ENCODE assay signal across 23 mouse cellular contexts in genomic region chr16:56798873-56799272, GRCm38 (mm10). TPM values are rescaled to one million over a fixed set of nuclear protein-coding genes. Genes with fewer than 3 reads are reported as not detected.
"Had no signal": no experiment of that assay in that cellular context is flagged by ENCODE, and none has a peak within 500 bp of the region (broad histone marks: within the 10 kb centered on the region; RNA-seq: fewer than 3 reads in every experiment).

No protein-coding gene starts in this region.

- H3K4me3 ChIP-seq: intestine, embryonic 15.5 days; layer of hippocampus, adult 2 months; limb, embryonic 12.5 days; lung, embryonic 15.5 days; midbrain, embryonic 10.5 days; midbrain, embryonic 15.5 days; neural tube, embryonic 12.5 days; stomach, embryonic 15.5 days had no signal

- H3K4me2 ChIP-seq: intestine, embryonic 15.5 days; limb, embryonic 12.5 days; lung, embryonic 15.5 days; midbrain, embryonic 15.5 days; neural tube, embryonic 12.5 days; stomach, embryonic 15.5 days had no signal

- H3K36me3 ChIP-seq: intestine, embryonic 15.5 days; limb, embryonic 12.5 days; lung, embryonic 15.5 days; midbrain, embryonic 10.5 days; midbrain, embryonic 15.5 days; neural tube, embryonic 12.5 days; stomach, embryonic 15.5 days had no signal

- H3K9me3 ChIP-seq: intestine, embryonic 15.5 days; limb, embryonic 12.5 days; lung, embryonic 15.5 days; midbrain, embryonic 10.5 days; midbrain, embryonic 15.5 days; neural tube, embryonic 12.5 days; stomach, embryonic 15.5 days had no signal

- DNase-seq: kidney, adult 18-20 months; kidney, postnatal 10 days; kidney, postnatal 4 days; spleen, adult 18-20 months; thymus, adult 2 months; thymus, postnatal 25 days had no signal

- H3K9ac ChIP-seq: intestine, embryonic 15.5 days; limb, embryonic 12.5 days; lung, embryonic 15.5 days; midbrain, embryonic 15.5 days; neural tube, embryonic 12.5 days; stomach, embryonic 15.5 days had no signal

- H3K27me3 ChIP-seq: intestine, embryonic 15.5 days; lung, embryonic 15.5 days; midbrain, embryonic 15.5 days; neural tube, embryonic 12.5 days; stomach, embryonic 15.5 days had no signal

- H3K27ac ChIP-seq: intestine, embryonic 15.5 days; layer of hippocampus, adult 2 months; limb, embryonic 12.5 days; lung, embryonic 15.5 days; macrophage; midbrain, embryonic 10.5 days; midbrain, embryonic 15.5 days; neural tube, embryonic 12.5 days; stomach, embryonic 15.5 days had no signal

- ATAC-seq: intestine, embryonic 15.5 days; midbrain, embryonic 15.5 days had no signal

- H3K4me1 ChIP-seq: intestine, embryonic 15.5 days; limb, embryonic 12.5 days; lung, embryonic 15.5 days; midbrain, embryonic 10.5 days; midbrain, embryonic 15.5 days; neural tube, embryonic 12.5 days; stomach, embryonic 15.5 days had no signal

RNA-seq across cellular contexts. Expression of gene Adgrg7, which starts 3.2 kb away (rescaled TPM):
- total RNA-seq: layer of hippocampus, adult 2 months; layer of hippocampus, postnatal 10 days; left cerebral cortex, postnatal 36 days; monocyte, adult 5-6 weeks; neutrophil, adult 5-6 weeks had no signal
- polyA plus RNA-seq: kidney, embryonic 14.5 days; limb, embryonic 12.5 days; liver, adult 2 months; liver, embryonic 16.5 days; lung, embryonic 15.5 days; midbrain, embryonic 10.5 days; midbrain, embryonic 15.5 days; urinary bladder, adult 2 months had no signal
